Mouse (Mus musculus) embryonic fibroblast, embryonic 13.5 days (primary cell): Measurements from ENCODE around the gene Prss30.
"Not testable (repeated sequence)": the region's sequence is repeated elsewhere in the genome, so short reads cannot be mapped to it uniquely, and the experiment has no call there.

Experiments used
- CTCF ChIP-seq: IDR thresholded peaks from 2 replicates; pipeline ENCODE4 v1.5.1; 2011; ENCODE audit warnings: mild to moderate bottlenecking, control low read depth, low read length, moderate library complexity, borderline replicate concordance; ENCODE audit not compliant: insufficient read depth
- POLR2A ChIP-seq: IDR thresholded peaks from 2 replicates; pipeline ENCODE4 v1.6.1; 2011; ENCODE audit warnings: low read depth, mild to moderate bottlenecking, control low read depth, low read length, moderate library complexity

- TF ChIP-seq POLR2A, CTCF: not testable (repeated sequence)
Observed at GRCm38 (mm10) chr17:23947486-23947885, 32.9 kb downstream of the Prss30 start.
